Mouse (Mus musculus) thymus, adult 2 months (tissue): ENCODE measurements at regions not wholly inside any gene's neighbourhood (a gene's known extent, or its start where the extent isn't known, plus 50 kb on each side); places are given as distances from the start of the nearest gene placed in this dataset.

Experiments used
- DNase-seq: peaks from one replicate; pipeline ENCODE4 v3.0.0; 2021
- H3K27ac ChIP-seq: fragments of 200-500 bp; 2 replicates; pipeline ENCODE4 v1.5.1; 2012; ENCODE audit warnings: low read length, control low read depth; ENCODE audit not compliant: control insufficient read depth, insufficient read depth
- H3K27me3 ChIP-seq: fragments of 200-500 bp; 2 replicates; pipeline ENCODE4 v1.6.1; 2012; ENCODE audit warnings: mild to moderate bottlenecking, low read length, moderate library complexity, mixed read lengths; ENCODE audit not compliant: control insufficient read depth, insufficient read depth
- H3K36me3 ChIP-seq: fragments of 200-500 bp; 2 replicates; pipeline ENCODE4 v1.6.1; 2012; ENCODE audit warnings: mild to moderate bottlenecking, low read length, moderate library complexity; ENCODE audit not compliant: control insufficient read depth, insufficient read depth
- H3K4me1 ChIP-seq: fragments of 200-500 bp; replicated peaks from 2 replicates; pipeline ENCODE4 v1.6.1; 2012; ENCODE audit warnings: low read length; ENCODE audit not compliant: control insufficient read depth, insufficient read depth
- H3K4me3 ChIP-seq: fragments of 200-500 bp; 2 replicates; pipeline ENCODE4 v1.5.1; 2012; ENCODE audit warnings: mild to moderate bottlenecking, low read length, control low read depth, moderate library complexity; ENCODE audit not compliant: control insufficient read depth, insufficient read depth
- CTCF ChIP-seq: fragments of 200-500 bp; IDR thresholded peaks from 2 replicates; pipeline ENCODE4 v1.5.1; 2012; ENCODE audit warnings: mild to moderate bottlenecking, control low read depth, low read length, moderate library complexity, borderline replicate concordance; ENCODE audit not compliant: control insufficient read depth, poor library complexity, insufficient read depth; ENCODE audit errors: extremely low read depth
- POLR2A ChIP-seq: fragments of 200-500 bp; IDR thresholded peaks from 2 replicates; pipeline ENCODE4 v1.6.1; 2012; ENCODE audit warnings: mild to moderate bottlenecking, low read length, control low read depth, moderate library complexity; ENCODE audit not compliant: control insufficient read depth, poor library complexity, insufficient read depth; ENCODE audit errors: extremely low read depth
- WGBS: fragments of 180-500 bp; shearing (Covaris S2); methylation state at CpG from one replicate; pipeline ENCODE4 v1.1.7; 2018; 5-methylcytosine and 5-hydroxymethylcytosine counted together

GRCm38 (mm10) chr9:11513806-11514496, 609.4 kb upstream of the Cntn5 start:
- peak; percentile 13 for DNase-seq
- Histone ChIP-seq H3K27me3 (no peaks in the 10 kb centered on the region), H3K4me3 (no peak overlapping the region), H3K36me3 (no peaks in the 10 kb centered on the region), H3K27ac (peak overlapping the region; percentile 65; the same call in 1 of the 2 replicates), H3K4me1 (peaks cover 8% of the 10 kb centered on the region)
- TF ChIP-seq POLR2A: no peak
- no peak for TF ChIP-seq CTCF
- WGBS: 30% methylated on average over 11 of the region's 11 CpGs
